Mouse (Mus musculus) neural tube, embryonic 10.5 days (tissue): ENCODE measurements around the gene Spred2.

Experiments
- DNase-seq: peaks from one replicate; pipeline ENCODE4 v3.0.0-alpha.2; 2017; ENCODE audit warnings: low spot score; ENCODE audit errors: extremely low spot score

Spred2 gene

DNA sequence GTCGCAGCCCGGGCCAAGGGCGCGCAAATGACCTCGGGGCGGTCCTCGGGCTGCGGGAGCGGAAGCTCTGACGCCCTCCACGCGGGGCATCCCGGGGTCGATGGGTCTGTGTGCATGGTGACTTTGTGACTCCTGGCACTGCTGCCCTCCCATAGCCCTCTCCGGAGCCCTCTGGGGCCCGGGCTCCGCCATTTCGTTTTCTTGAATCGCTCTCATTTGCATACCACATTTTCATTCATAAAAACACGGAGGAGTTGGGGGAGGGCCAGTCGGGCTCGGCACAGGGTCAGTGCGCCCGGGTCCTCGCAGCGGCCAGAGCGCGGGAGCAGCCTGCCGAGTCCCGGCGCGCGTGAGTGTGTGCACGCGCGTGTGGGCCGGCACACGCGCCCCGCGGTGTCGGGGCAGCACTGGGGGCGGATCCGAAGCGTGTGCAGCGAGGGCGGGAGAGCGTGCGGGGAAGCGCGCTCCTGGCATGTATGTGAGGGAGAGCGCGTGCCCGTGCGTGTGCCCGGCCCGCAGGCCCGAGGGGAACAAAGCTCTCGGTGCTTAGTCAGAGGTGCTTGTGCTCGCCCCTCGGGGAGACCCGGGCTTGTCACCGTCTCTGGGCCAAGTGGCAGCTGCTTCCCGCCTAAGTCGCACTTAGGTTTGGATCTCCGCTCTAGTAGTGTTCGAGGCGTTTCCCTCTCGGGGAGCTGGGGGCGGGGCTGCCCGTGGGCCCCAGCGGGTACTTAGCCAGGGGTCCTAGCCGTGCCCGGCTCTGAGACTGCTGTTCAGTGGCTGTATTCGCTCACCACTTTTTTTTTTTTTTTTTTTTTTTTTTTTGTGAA, 1.2 kb downstream of the Spred2 start:
- peak; percentile 87 for DNase-seq

DNA sequence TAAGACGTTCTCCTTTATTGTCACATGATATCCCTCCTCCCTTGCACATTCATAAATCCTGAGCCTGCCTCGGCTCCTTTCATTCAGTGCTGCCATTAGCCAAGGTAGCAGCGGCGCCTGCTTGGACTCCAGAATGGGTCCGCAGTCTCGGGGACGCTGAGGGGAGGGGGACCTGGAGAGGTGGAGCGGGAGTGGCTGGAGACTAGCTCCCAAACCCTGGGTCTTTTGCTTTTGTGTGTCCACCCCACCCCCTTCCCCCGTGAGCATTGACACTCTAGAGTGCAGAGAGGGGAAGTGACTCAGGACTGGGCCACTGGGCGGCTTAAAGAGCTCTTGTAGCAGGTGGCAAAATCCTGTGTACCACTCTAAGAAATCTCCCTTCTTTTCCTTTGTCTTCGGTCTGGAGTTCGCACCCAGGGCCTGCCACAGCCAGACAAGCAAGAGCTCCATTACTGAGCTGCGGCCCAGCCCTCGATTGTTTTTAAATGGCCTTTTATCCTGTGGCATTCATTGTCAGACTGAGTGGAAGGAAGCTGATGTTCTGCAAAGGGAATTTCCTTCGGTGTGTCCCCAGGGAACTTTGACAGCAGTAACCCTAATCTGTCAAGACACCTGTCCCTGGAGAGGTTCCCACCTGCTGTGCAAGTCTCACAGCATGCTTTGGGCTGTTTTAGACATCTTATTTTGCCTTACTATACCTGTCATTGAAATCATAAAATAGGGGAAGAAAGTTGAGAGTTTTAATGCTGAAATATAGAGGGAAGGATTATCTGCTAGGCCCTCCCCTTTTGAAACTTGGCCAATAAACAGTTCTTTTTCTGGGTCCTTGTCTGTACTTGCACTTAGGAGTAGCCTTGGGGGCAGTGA, 2.0 kb downstream of the Spred2 start:
- peak; percentile 73 for DNase-seq

DNA sequence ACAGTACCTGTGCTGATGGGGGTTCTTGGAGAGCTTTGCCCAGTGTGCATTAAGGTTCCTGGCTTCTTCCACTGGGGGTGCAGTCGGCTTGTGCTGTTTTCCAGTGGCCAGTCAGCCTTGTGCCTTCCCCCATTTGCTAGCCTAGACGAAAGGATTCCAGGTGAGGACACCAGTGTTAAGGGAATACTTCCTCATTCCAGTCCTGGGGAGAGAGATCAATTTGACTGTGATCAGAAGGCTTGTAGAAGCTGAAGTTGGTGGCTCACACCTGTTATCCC, 2.6 kb downstream of the Spred2 start:
- no peak for DNase-seq

- no peak for DNase-seq
Observed at GRCm38 (mm10) chr11:19928633-19929032, 4.5 kb downstream of the Spred2 start.

GRCm38 (mm10) chr11:19929087-19929865, 5.1 kb downstream of the Spred2 start:
- DNase-seq, result no peak

DNA sequence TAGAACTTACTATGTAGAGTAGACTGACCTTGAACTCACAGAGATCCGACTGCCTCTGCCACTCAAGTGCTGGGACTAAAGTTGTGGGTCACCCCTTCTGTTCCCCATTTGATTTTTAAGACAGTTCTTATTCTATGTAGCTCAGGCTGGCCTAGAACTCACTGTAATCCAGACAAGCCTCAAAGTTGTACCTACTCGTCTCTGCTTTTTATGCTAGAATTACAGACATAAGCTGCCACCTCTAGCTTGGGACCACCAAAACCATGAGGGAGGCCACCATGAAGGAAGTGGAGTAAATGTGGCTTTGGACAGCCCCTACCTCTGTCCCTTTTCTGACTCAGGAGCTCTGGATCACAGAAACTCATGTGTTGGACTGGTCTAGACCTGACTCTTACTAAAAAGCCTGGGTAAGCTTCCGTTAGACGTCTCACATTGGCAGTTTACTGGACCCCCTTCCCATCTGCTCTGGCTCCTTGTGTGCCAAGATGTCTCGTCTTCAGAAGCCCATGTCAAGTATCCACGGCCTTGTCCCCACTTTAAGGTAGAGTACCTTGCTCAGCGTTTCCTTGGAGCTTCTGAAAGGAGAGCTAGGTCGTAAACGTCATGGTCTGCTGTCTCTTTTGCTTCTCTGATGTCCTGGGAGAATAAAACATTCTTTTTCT, 7.5 kb downstream of the Spred2 start:
- DNase-seq, result no peak

- DNase-seq, result no peak
Observed at GRCm38 (mm10) chr11:19932983-19933511, 8.9 kb downstream of the Spred2 start.

DNA sequence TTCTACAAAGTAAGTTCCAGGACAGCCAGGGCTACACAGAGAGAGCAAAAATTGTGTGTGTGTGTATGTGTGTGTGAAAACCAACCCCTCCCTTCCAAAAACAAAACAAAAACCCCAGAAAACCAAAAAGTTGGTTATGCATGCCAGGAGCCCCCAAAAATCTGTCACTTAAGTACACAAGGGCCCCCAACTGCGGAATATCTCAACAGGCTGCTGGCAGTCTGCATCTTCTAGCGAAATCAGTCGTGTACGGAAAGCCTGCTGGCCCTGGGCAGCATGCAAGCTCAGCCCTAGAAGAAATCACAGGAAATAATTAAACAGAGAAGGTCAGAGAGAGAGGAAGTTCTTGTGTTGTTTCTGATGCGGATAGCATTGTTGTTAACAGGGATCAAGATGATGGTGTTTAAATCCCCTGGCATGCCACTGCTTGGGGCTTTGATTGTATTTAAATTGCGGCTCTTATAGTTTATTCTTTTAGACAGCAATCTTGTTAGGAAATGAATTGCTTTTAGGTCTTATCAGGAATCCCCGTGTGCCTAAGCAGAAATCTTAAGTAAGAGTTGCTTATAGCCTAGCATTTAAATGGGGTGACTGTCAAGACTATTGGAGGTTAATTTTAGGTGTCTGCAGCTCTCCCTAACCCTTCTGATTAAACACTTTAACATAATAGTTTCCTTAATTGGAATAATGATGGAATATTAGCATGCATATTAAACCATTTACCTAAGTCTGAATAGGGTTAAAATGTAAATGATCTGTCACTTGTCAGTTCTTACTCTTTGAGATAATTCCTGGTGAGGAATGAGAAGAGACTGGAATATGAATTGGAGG, 11.6 kb downstream of the Spred2 start:
- no peak for DNase-seq

GRCm38 (mm10) chr11:19938456-19939004, 14.4 kb downstream of the Spred2 start:
- no peak for DNase-seq

DNA sequence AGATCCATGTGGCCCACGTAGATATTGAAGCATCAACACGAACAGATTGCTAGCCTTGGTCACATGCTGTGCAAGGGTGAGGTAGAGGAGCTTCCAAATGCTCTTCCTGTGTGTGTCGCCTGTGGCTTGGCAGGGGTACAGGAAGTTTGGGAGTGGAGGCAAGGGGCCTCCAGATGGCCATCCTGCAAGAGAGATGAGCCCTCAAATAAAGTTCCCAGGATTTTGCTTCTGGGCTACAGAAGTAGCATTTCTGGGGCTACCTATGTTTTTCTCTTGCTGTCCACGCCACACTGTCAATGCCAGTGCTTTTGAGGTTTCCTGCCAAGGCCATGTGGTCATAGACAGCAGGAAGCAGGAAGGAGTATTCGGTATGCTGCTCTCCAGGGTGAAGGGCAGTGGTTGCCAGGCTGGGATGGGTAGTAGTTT, 15.1 kb downstream of the Spred2 start:
- no peak for DNase-seq

DNA sequence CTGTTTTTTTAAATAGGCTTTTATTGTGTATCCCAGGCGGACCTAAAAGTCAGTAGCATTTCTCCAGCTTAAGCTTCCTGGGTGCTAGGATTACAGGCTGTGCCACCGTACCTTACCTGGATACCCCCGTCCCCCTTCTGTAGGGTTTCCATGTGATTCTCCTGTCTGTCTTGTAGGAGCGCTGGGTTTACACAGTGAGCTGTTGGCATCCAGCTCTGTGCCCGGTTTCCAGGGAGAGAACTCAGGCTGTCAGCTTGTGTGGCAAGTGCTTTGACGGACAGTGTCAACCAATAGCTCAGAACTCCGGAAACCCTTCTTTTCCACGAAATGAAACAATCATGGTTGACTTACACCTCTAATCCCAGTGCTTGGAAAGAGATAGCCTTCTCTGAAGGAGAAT, 15.7 kb downstream of the Spred2 start:
- DNase-seq, result no peak

- no peak for DNase-seq
Observed at GRCm38 (mm10) chr11:19941156-19941777, 17.1 kb downstream of the Spred2 start.

- DNase-seq, result no peak
Observed at GRCm38 (mm10) chr11:19941978-19942377, 17.8 kb downstream of the Spred2 start.

GRCm38 (mm10) chr11:19943753-19944152, 19.6 kb downstream of the Spred2 start:
- DNase-seq, result no peak

DNA sequence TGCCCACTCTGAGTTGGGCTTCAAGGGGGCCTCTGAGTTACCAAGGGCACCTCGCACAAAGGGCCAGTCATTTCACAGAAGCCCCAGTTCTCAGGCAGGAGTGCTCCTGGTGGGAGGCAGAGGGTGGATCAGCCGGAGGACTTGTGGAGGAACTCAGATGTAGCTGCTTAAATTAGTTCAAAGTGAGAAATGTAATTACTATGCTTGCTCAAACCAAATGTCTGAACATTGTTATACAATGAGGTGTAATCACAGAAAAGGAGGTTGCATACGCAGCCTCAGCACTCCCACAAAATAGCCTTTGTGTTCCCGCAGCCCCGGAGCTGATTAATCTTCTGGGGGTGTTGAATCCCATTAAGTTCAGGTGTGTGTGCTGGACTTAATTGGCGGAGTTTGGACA, 20.5 kb downstream of the Spred2 start:
- DNase-seq, result no peak

GRCm38 (mm10) chr11:19946721-19947120, 22.5 kb downstream of the Spred2 start:
- no peak for DNase-seq

- DNase-seq, result no peak
Observed at GRCm38 (mm10) chr11:19947626-19948135, 23.5 kb downstream of the Spred2 start.

DNA sequence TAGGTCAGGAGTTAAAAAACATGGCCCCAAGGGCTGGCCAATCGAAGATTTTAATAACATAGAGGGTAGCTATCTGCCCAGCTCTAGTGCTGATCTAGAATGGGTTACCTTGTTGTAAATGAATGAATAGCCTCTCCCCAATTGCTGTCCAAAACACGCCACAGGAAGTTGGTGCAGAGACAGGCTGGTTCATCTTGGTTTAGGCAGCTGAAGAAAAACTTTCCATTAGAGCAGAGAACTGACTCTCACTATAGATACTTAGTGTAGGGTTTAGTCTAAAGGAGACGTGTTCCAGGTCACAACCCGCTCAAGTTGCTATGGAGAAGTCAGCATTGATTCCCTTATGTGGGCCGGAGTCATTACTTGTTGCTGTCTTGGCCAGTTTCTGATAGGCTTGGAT, 25.6 kb downstream of the Spred2 start:
- no peak for DNase-seq

DNA sequence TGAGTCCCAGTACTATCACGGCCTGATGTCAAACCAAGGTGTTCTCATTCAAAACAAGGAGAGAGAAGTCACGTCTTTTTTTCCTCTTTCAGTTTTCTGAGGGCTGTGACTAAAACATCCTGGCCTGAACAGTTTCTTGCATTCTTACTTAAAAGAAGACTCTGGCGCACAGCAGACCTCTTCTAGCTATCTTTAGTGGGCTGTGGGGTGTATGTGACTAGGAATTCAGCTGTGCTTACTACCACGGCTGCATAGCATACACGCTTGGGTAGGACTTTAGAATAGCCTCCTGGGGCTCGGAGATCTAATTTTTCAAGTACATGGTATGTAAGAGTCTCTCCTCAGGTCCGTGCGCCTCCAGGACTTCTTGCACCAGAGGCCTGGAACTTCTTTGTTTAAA, 26.0 kb downstream of the Spred2 start:
- no peak for DNase-seq
